Mouse (Mus musculus): ENCODE data around the gene Zfp639.

The Zfp639 gene

GRCm38 (mm10) chr3:32505841-32506240 lies 4.2 kb upstream of the Zfp639 start:
- DNase-seq (ENCODE audit: low read depth, low spot score) = no peak

- DNase-seq (ENCODE audit: low read depth, low spot score) = no peak
These were observed 3.5 kb upstream of the Zfp639 start for GRCm38 (mm10) chr3:32506366-32507225.

GRCm38 (mm10) chr3:32508666-32509324 lies 1.3 kb upstream of the Zfp639 start:
- peak; percentile 89 for DNase-seq (ENCODE audit: low read depth, low spot score)

- DNase-seq (ENCODE audit: low read depth, low spot score) = peak; percentile 97
These were observed 524 bp downstream of the Zfp639 start for GRCm38 (mm10) chr3:32510375-32511190.

GRCm38 (mm10) chr3:32511191-32511550 lies 1.1 kb downstream of the Zfp639 start:
- DNase-seq (ENCODE audit: low read depth, low spot score) = peak; percentile 54

- DNase-seq (ENCODE audit: low read depth, low spot score) = no peak
These were observed 2.7 kb downstream of the Zfp639 start for GRCm38 (mm10) chr3:32512686-32513284.

- no peak for DNase-seq (ENCODE audit: low read depth, low spot score)
These were observed 3.5 kb downstream of the Zfp639 start for GRCm38 (mm10) chr3:32513528-32513927.

GRCm38 (mm10) chr3:32527181-32527580 lies 17.1 kb downstream of the Zfp639 start:
- no peak for DNase-seq (ENCODE audit: low read depth, low spot score)

- DNase-seq (ENCODE audit: low read depth, low spot score) = peak; percentile 98
These were observed 19.3 kb downstream of the Zfp639 start, which contains the start of gene Mfn1 for GRCm38 (mm10) chr3:32529303-32529898. TSS of gene Mfn1 (plus strand) at chr3:32529465.

GRCm38 (mm10) chr3:32530041-32530440 lies 20.0 kb downstream of the Zfp639 start:
- DNase-seq (ENCODE audit: low read depth, low spot score) = peak; percentile 16

GRCm38 (mm10) chr3:32535692-32536091 lies 25.6 kb downstream of the Zfp639 start:
- DNase-seq (ENCODE audit: low read depth, low spot score) = no peak

- peak; percentile 46 for DNase-seq (ENCODE audit: low read depth, low spot score)
These were observed 27.5 kb downstream of the Zfp639 start for GRCm38 (mm10) chr3:32537556-32537955.

- DNase-seq (ENCODE audit: low read depth, low spot score) = no peak
These were observed 28.0 kb downstream of the Zfp639 start for GRCm38 (mm10) chr3:32538091-32538490.

- peak; percentile 53 for DNase-seq (ENCODE audit: low read depth, low spot score)
These were observed 43.0 kb downstream of the Zfp639 start for GRCm38 (mm10) chr3:32553061-32553460.

- no peak for DNase-seq (ENCODE audit: low read depth, low spot score)
These were observed 53.3 kb downstream of the Zfp639 start for GRCm38 (mm10) chr3:32563401-32563800.
